Mouse (Mus musculus) c-Kit-positive CD71-negative TER-119-negative erythroid progenitor cells, embryonic 14.5 days (primary cell): ENCODE measurements around the gene Trpv2.

Experiments
- DNase-seq: peaks from one replicate; pipeline ENCODE4 v3.0.0-alpha.2; 2013; ENCODE audit warnings: low read depth

Trpv2 gene

GRCm38 (mm10) chr11:62630225-62630821, 56.0 kb downstream of the Trpv2 start:
- DNase-seq = no peak

- no peak for DNase-seq
These were observed 56.9 kb downstream of the Trpv2 start for GRCm38 (mm10) chr11:62631138-62631537.

GRCm38 (mm10) chr11:62635406-62635805, 61.1 kb downstream of the Trpv2 start:
- DNase-seq = no peak

GRCm38 (mm10) chr11:62636105-62636839, 62.0 kb downstream of the Trpv2 start:
- DNase-seq = no peak

- no peak for DNase-seq
These were observed 62.5 kb downstream of the Trpv2 start for GRCm38 (mm10) chr11:62636840-62637221.

- DNase-seq = no peak
These were observed 63.1 kb downstream of the Trpv2 start for GRCm38 (mm10) chr11:62637401-62637800.

GRCm38 (mm10) chr11:62637806-62638205, 63.5 kb downstream of the Trpv2 start:
- DNase-seq = no peak

GRCm38 (mm10) chr11:62638402-62638801, 64.1 kb downstream of the Trpv2 start:
- no peak for DNase-seq

GRCm38 (mm10) chr11:62640378-62640777, 66.1 kb downstream of the Trpv2 start:
- DNase-seq = no peak

- no peak for DNase-seq
These were observed 67.9 kb downstream of the Trpv2 start for GRCm38 (mm10) chr11:62642023-62642844.

GRCm38 (mm10) chr11:62643011-62643631, 68.8 kb downstream of the Trpv2 start:
- DNase-seq = no peak

- DNase-seq = no peak
These were observed 69.5 kb downstream of the Trpv2 start for GRCm38 (mm10) chr11:62643681-62644363.

GRCm38 (mm10) chr11:62644602-62645336, 70.5 kb downstream of the Trpv2 start:
- no peak for DNase-seq

- DNase-seq = no peak
These were observed 71.0 kb downstream of the Trpv2 start for GRCm38 (mm10) chr11:62645337-62645675.

GRCm38 (mm10) chr11:62645732-62646494, 71.6 kb downstream of the Trpv2 start:
- DNase-seq = no peak

- DNase-seq = no peak
These were observed 72.2 kb downstream of the Trpv2 start for GRCm38 (mm10) chr11:62646495-62646843.

GRCm38 (mm10) chr11:62646958-62647515, 72.8 kb downstream of the Trpv2 start:
- no peak for DNase-seq

- no peak for DNase-seq
These were observed 73.6 kb downstream of the Trpv2 start, which contains the start of gene Lrrc75a for GRCm38 (mm10) chr11:62647661-62648590. Gene Lrrc75a (minus strand): TSS chr11:62648523.
